Mouse (Mus musculus) heart, postnatal 0 days (tissue): ENCODE results near the gene Eif2a.

Source experiments
- CTCF ChIP-seq: IDR thresholded peaks from 2 replicates; pipeline ENCODE4 v1.5.1; 2016; ENCODE audit warnings: antibody characterized with exemption, control low read depth, low read depth
- EP300 ChIP-seq: IDR thresholded peaks from 2 replicates; pipeline ENCODE4 v1.6.1; 2016; ENCODE audit warnings: antibody characterized with exemption, low read depth

- TF ChIP-seq CTCF (no peak), EP300 (no peak)
These were observed 26.6 kb downstream of the Eif2a start for GRCm38 (mm10) chr3:58552001-58552811.
